Mouse (Mus musculus) gastrocnemius, postnatal 36 days (tissue): Measurements from ENCODE around the gene Prelp. TPM values are rescaled to one million over a fixed set of nuclear protein-coding genes. Genes with fewer than 3 reads are reported as not detected.

ENCODE experiments used
- DNase-seq, 2 experiments: peaks; one replicate each; pipeline ENCODE4 v3.0.0; 2022
- intact Hi-C: fragments of 180-260 bp; cut with DNase I; formaldehyde crosslinking; loops from one replicate; pipeline ENCODE4 v1.15.1; 2025
- total RNA-seq, 2 experiments: library from RNA; stranded (reverse); gene quantifications; 2 replicates each; pipeline ENCODE4 v1.2.3; 2021

Gene Prelp
- total RNA-seq, 2 experiments from 2014 or later: 16.1 to 19.9 TPM

GRCm38 (mm10) chr1:133907949-133908658 lies 13.1 kb downstream of the Prelp start, which contains the start of gene Optc:
TSS of gene Optc (minus strand) at chr1:133907999.
- DNase-seq: no peak
- intact Hi-C loops: no loop called here

- intact Hi-C loops: no loop called here
- no peak for DNase-seq
These were observed 14.8 kb downstream of the Prelp start for GRCm38 (mm10) chr1:133906420-133906819.

- DNase-seq: no peak
- intact Hi-C loops: no loop called here
These were observed 20.4 kb downstream of the Prelp start for GRCm38 (mm10) chr1:133900825-133901224.

- DNase-seq: no peak
- intact Hi-C loops: no loop called here
These were observed 22.1 kb downstream of the Prelp start for GRCm38 (mm10) chr1:133899043-133899542.

- no peak for DNase-seq
- intact Hi-C loops: loop anchor here (2.0 kb wide), 1 partner anchor 96 kb away; the partner anchor contains the start of gene Atp2b4
These were observed 23.9 kb downstream of the Prelp start for GRCm38 (mm10) chr1:133897293-133897692.

- intact Hi-C loops: no loop called here
- peak in 1 of 2 experiments; percentile 45 for DNase-seq
These were observed 29.7 kb downstream of the Prelp start for GRCm38 (mm10) chr1:133891489-133891888.

GRCm38 (mm10) chr1:133889949-133890598 lies 31.1 kb downstream of the Prelp start:
- intact Hi-C loops: loop anchor here (5.0 kb wide), 1 partner anchor 73 kb away; no protein-coding TSS in a partner anchor

GRCm38 (mm10) chr1:133887538-133888250 lies 33.5 kb downstream of the Prelp start:
- no peak for DNase-seq
- intact Hi-C loops: loop anchor here (5.0 kb wide), 1 partner anchor 70 kb away; no protein-coding TSS in a partner anchor

More at GRCm38 (mm10) chr1:133889949-133890598, 31.1 kb downstream of the Prelp start:
- DNase-seq: no peak

- DNase-seq: no peak
- intact Hi-C loops: loop anchor here (5.0 kb wide), 1 partner anchor 70 kb away; no protein-coding TSS in a partner anchor
These were observed 34.2 kb downstream of the Prelp start for GRCm38 (mm10) chr1:133887044-133887443.

- intact Hi-C loops: loop anchor here (5.0 kb wide), 1 partner anchor 69 kb away; no protein-coding TSS in a partner anchor
- DNase-seq: no peak
These were observed 34.8 kb downstream of the Prelp start for GRCm38 (mm10) chr1:133886431-133886830.

- intact Hi-C loops: loop anchor here (5.0 kb wide), 1 partner anchor 69 kb away; no protein-coding TSS in a partner anchor
- no peak for DNase-seq
These were observed 35.4 kb downstream of the Prelp start for GRCm38 (mm10) chr1:133885811-133886210.

- intact Hi-C loops: loop anchor here (5.0 kb wide), 1 partner anchor 67 kb away; no protein-coding TSS in a partner anchor
- no peak for DNase-seq
These were observed 36.5 kb downstream of the Prelp start for GRCm38 (mm10) chr1:133884746-133885145.

- no peak for DNase-seq
- intact Hi-C loops: no loop called here
These were observed 37.1 kb downstream of the Prelp start for GRCm38 (mm10) chr1:133884090-133884489.

- no peak for DNase-seq
- intact Hi-C loops: no loop called here
These were observed 38.7 kb downstream of the Prelp start for GRCm38 (mm10) chr1:133882283-133883217.

- DNase-seq: no peak
These were observed 39.4 kb downstream of the Prelp start for GRCm38 (mm10) chr1:133881813-133882212.

GRCm38 (mm10) chr1:133878825-133879423 lies 42.3 kb downstream of the Prelp start:
- no peak for DNase-seq
- intact Hi-C loops: no loop called here

More at GRCm38 (mm10) chr1:133881813-133882212, 39.4 kb downstream of the Prelp start:
- intact Hi-C loops: no loop called here

GRCm38 (mm10) chr1:133876936-133877335 lies 44.3 kb downstream of the Prelp start:
- intact Hi-C loops: no loop called here

GRCm38 (mm10) chr1:133873086-133873813 lies 48.0 kb downstream of the Prelp start:
- intact Hi-C loops: no loop called here
- DNase-seq: no peak

More at GRCm38 (mm10) chr1:133876936-133877335, 44.3 kb downstream of the Prelp start:
- no peak for DNase-seq
